Mouse (Mus musculus): Measurements from ENCODE around the gene Otop1. TPM values are rescaled to one million over a fixed set of nuclear protein-coding genes. Genes with fewer than 3 reads are reported as not detected.

Otop1 gene
- polyA plus RNA-seq, 1 experiment from 2014 or later, result not detected

Other genes starting within 250 kb of the Otop1 start
- 37.2 and 43.1 TPM in 2 replicates for gene Stx18, start 237.2 kb upstream of the Otop1 start, polyA plus RNA-seq (2015; fragmentation: Nextera tagmentation; extraction: Ambion mirVana)
- 55.4 and 65.7 TPM in 2 replicates for gene Nsg1, start 116.1 kb upstream of the Otop1 start, polyA plus RNA-seq (2015; fragmentation: Nextera tagmentation; extraction: Ambion mirVana)
- 12.0 and 12.5 TPM in 2 replicates for gene Zbtb49, start 55.5 kb upstream of the Otop1 start, polyA plus RNA-seq (2015; fragmentation: Nextera tagmentation; extraction: Ambion mirVana)
- 96.6 and 106 TPM in 2 replicates for gene Lyar, start 55.5 kb upstream of the Otop1 start, polyA plus RNA-seq (2015; fragmentation: Nextera tagmentation; extraction: Ambion mirVana)
- 67.1 and 70.1 TPM in 2 replicates for gene Tmem128, start 15.8 kb upstream of the Otop1 start, polyA plus RNA-seq (2015; fragmentation: Nextera tagmentation; extraction: Ambion mirVana)
- gene Drd5, start 43.4 kb downstream of the Otop1 start, polyA plus RNA-seq (2015; fragmentation: Nextera tagmentation; extraction: Ambion mirVana), result not detected in 2 replicates
- gene Slc2a9, start 227.2 kb downstream of the Otop1 start, polyA plus RNA-seq (2015; fragmentation: Nextera tagmentation; extraction: Ambion mirVana), result 0.86 and 1.6 TPM in 2 replicates

Data from stomach, embryonic 15.5 days (tissue).